Mouse (Mus musculus) megakaryocyte, embryonic 14.5 days (primary cell): ENCODE results near the gene Kbtbd12.

Experiments used
- FLI1 ChIP-seq: IDR thresholded peaks from 2 replicates; pipeline ENCODE4 v1.6.1; 2012; ENCODE audit warnings: low read length, inconsistent platforms, mixed read lengths
- GATA1 ChIP-seq: IDR thresholded peaks from 3 replicates; pipeline ENCODE4 v1.6.1; 2012; ENCODE audit warnings: mixed read lengths, low read length, inconsistent platforms, borderline replicate concordance

DNA sequence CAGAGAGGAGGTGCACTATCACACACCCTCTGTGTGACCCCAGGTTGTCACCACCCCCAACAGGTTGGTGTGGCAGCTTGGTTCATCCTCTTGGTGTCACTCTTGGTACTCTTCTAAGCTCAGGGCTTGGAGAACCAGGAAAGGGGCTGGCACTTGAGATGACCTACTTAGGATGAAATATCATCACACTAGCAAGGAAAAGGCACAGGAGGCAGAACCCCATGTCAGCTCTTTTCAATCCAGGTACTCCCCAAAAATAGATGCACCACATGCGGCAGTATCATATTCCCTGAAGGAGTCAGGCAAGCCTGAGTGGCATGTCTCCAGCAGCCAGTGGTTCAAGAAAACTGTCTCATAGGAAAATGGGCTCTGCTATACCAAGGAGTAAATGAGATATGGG lies 79.7 kb downstream of the Kbtbd12 start:
- TF ChIP-seq GATA1 (no peak), FLI1 (no peak)
